Mouse (Mus musculus): ENCODE data around the gene Tmem219.

GRCm38 (mm10) chr7:126941171-126941570 is 18.5 kb upstream of the Tmem219 start:
- TF ChIP-seq POLR2A (IDR thresholded peaks at IDR 0.05; ENCODE audit: low read depth, low read length) (no peak), CTCF (IDR thresholded peaks at IDR 0.05; ENCODE audit: borderline replicate concordance, insufficient read depth, low read length) (no peak)
